9 mouse cellular contexts compared by ENCODE assay signal in genomic region chr4:154159002-154159401, GRCm38 (mm10). TPM values are rescaled to one million over a fixed set of nuclear protein-coding genes. Genes with fewer than 3 reads are reported as not detected.
DNase-seq lines count a peak whose midpoint lies in the region; ATAC-seq and TF ChIP-seq lines count a peak whose summit lies in the region.
"Had no signal": no experiment of that assay in that cellular context is flagged by ENCODE, and none has a peak within 500 bp of the region (broad histone marks: within the 10 kb centered on the region; RNA-seq: fewer than 3 reads in every experiment).

No protein-coding gene starts in this region.

- H3K4me3 ChIP-seq in bone marrow macrophage, adult 2 months (ENCODE audit: insufficient read depth, low read length), result peak overlapping the region; percentile 96
- H3K4me3 ChIP-seq in erythroblast, embryonic 14.5 days (replicated peaks), result peak overlapping the region; percentile 89
- peak overlapping the region; percentile 95 for H3K4me3 ChIP-seq in heart, embryonic 13.5 days
- H3K4me3 ChIP-seq in liver, embryonic 12.5 days, result peak overlapping the region; percentile 95
- no peak overlapping the region for H3K4me3 ChIP-seq in stomach, embryonic 16.5 days (replicated peaks; ENCODE audit: low read length)

- 0 out of 2 replicates have a peak, but pooled peaks cover 2% of the 10 kb centered on the region for H3K9me3 ChIP-seq in erythroblast, embryonic 14.5 days (ENCODE audit: control insufficient read depth, low read length)
- no peaks in the 10 kb centered on the region for H3K9me3 ChIP-seq in heart, embryonic 13.5 days
- H3K9me3 ChIP-seq in liver, embryonic 12.5 days (replicated peaks), result no peaks in the 10 kb centered on the region
- no peaks in the 10 kb centered on the region for H3K9me3 ChIP-seq in stomach, embryonic 16.5 days (replicated peaks; ENCODE audit: control insufficient read depth, low read length)

- peaks cover 60% of the 10 kb centered on the region for H3K36me3 ChIP-seq in erythroblast, embryonic 14.5 days (ENCODE audit: control insufficient read depth)
- H3K36me3 ChIP-seq in heart, embryonic 13.5 days, result peaks cover 50% of the 10 kb centered on the region
- peaks cover 51% of the 10 kb centered on the region for H3K36me3 ChIP-seq in liver, embryonic 12.5 days
- peaks cover 20% of the 10 kb centered on the region for H3K36me3 ChIP-seq in stomach, embryonic 16.5 days (ENCODE audit: control insufficient read depth, insufficient read depth, low read length)

- peak; percentile 60 for TF ChIP-seq CTCF in bone marrow macrophage, adult 2 months (IDR thresholded peaks at IDR 0.05; ENCODE audit: low read depth, low read length)

- no peaks in the 10 kb centered on the region for H3K27me3 ChIP-seq in erythroblast, embryonic 14.5 days (ENCODE audit: control insufficient read depth)
- H3K27me3 ChIP-seq in heart, embryonic 13.5 days (replicated peaks), result no peaks in the 10 kb centered on the region
- H3K27me3 ChIP-seq in liver, embryonic 12.5 days (replicated peaks), result no peaks in the 10 kb centered on the region
- no peaks in the 10 kb centered on the region for H3K27me3 ChIP-seq in stomach, embryonic 16.5 days (ENCODE audit: control insufficient read depth, insufficient read depth, low read length)

- H3K27ac ChIP-seq in bone marrow macrophage, adult 2 months (ENCODE audit: insufficient read depth, low read depth, low read length), result no peak overlapping the region
- H3K27ac ChIP-seq in heart, embryonic 13.5 days (replicated peaks), result no peak overlapping the region
- peak overlapping the region; percentile 99 for H3K27ac ChIP-seq in liver, embryonic 12.5 days
- no peak overlapping the region for H3K27ac ChIP-seq in stomach, embryonic 16.5 days (ENCODE audit: low read length)

- no peak for ATAC-seq in heart, embryonic 13.5 days (ENCODE audit: extremely low read depth, insufficient number of reproducible peaks, low FRiP score, low TSS enrichment)
- 0 out of 2 replicates have a peak, but pooled peaks have one; percentile 12 for ATAC-seq in liver, embryonic 12.5 days
- ATAC-seq in stomach, embryonic 16.5 days (ENCODE audit: insufficient read depth, low FRiP score), result no peak

- H3K4me2 ChIP-seq in heart, embryonic 13.5 days, result peak overlapping the region; percentile 89
- peak overlapping the region; percentile 87 for H3K4me2 ChIP-seq in liver, embryonic 12.5 days
- H3K4me2 ChIP-seq in stomach, embryonic 16.5 days (ENCODE audit: low read depth, low read length), result 0 out of 2 replicates have a peak overlapping the region, but pooled peaks have one; percentile 78

- TF ChIP-seq POLR2A in bone marrow macrophage, adult 2 months (IDR thresholded peaks at IDR 0.05; ENCODE audit: borderline replicate concordance, low read depth, low read length), result no peak

- peak; percentile 91 for DNase-seq in CD4-positive, CD25-positive, alpha-beta regulatory T cell, adult 2 months (ENCODE audit: low read depth, low spot score)
- peak; percentile 88 for DNase-seq in kidney, postnatal 14 days
- peak; percentile 83 to 87 for DNase-seq in natural killer cell, adult 2 months (ENCODE audit: low spot score in 2 of 2)

- WGBS in heart, embryonic 13.5 days, result 18% methylated on average over 6 of the region's 6 CpGs
- WGBS in liver, embryonic 12.5 days (ENCODE audit: insufficient replicate concordance), result 12% methylated on average over 6 of the region's 6 CpGs
- WGBS in stomach, embryonic 16.5 days, result 16% methylated on average over 6 of the region's 6 CpGs

- H3K9ac ChIP-seq in heart, embryonic 13.5 days, result peak overlapping the region; percentile 92
- peak overlapping the region; percentile 95 for H3K9ac ChIP-seq in liver, embryonic 12.5 days
- no peak overlapping the region for H3K9ac ChIP-seq in stomach, embryonic 16.5 days (ENCODE audit: low read length)

- H3K4me1 ChIP-seq in bone marrow macrophage, adult 2 months (ENCODE audit: control insufficient read depth, insufficient read depth, low read length), result peaks cover 5% of the 10 kb centered on the region; the same call in 1 of the 2 replicates
- H3K4me1 ChIP-seq in erythroblast, embryonic 14.5 days (ENCODE audit: control insufficient read depth), result peaks cover 68% of the 10 kb centered on the region
- peaks cover 17% of the 10 kb centered on the region for H3K4me1 ChIP-seq in heart, embryonic 13.5 days
- peaks cover 54% of the 10 kb centered on the region for H3K4me1 ChIP-seq in liver, embryonic 12.5 days
- H3K4me1 ChIP-seq in stomach, embryonic 16.5 days (ENCODE audit: control insufficient read depth, insufficient read depth, low read length), result peaks cover 14% of the 10 kb centered on the region; the same call in 1 of the 2 replicates

RNA-seq across cellular contexts. Expression of gene Tprgl, which starts 1.5 kb away (rescaled TPM):
- 117 and 127 TPM in 2 replicates for polyA plus RNA-seq in bone marrow macrophage, adult 2 months (2012; ENCODE audit: insufficient read depth, insufficient read length, missing spikeins)
- polyA plus RNA-seq in erythroblast, embryonic 14.5 days (2012), result 30.6 and 36.0 TPM in 2 replicates
- polyA plus RNA-seq in heart, embryonic 13.5 days (2015; fragmentation: Nextera tagmentation; extraction: Ambion mirVana), result 119 and 121 TPM in 2 replicates
- 162 and 167 TPM in 2 replicates for polyA plus RNA-seq in liver, embryonic 12.5 days (2016; fragmentation: Nextera tagmentation; extraction: Ambion mirVana)
- 122 and 126 TPM in 2 replicates for polyA plus RNA-seq in stomach, embryonic 16.5 days (2015; fragmentation: Nextera tagmentation; extraction: Ambion mirVana)

RNA-seq across cellular contexts. Expression of gene Megf6, which starts 11.5 kb away (rescaled TPM):
- not detected in 2 replicates for polyA plus RNA-seq in bone marrow macrophage, adult 2 months (2012; ENCODE audit: insufficient read depth, insufficient read length, missing spikeins)
- under 0.01 TPM in 1 of 2 replicates, not detected in the other for polyA plus RNA-seq in erythroblast, embryonic 14.5 days (2012)
- 25.9 and 28.4 TPM in 2 replicates for polyA plus RNA-seq in heart, embryonic 13.5 days (2015; fragmentation: Nextera tagmentation; extraction: Ambion mirVana)
- polyA plus RNA-seq in liver, embryonic 12.5 days (2016; fragmentation: Nextera tagmentation; extraction: Ambion mirVana), result 3.8 and 4.3 TPM in 2 replicates
- 25.2 and 25.6 TPM in 2 replicates for polyA plus RNA-seq in stomach, embryonic 16.5 days (2015; fragmentation: Nextera tagmentation; extraction: Ambion mirVana)
- polyA plus RNA-seq: macrophage had no signal

RNA-seq across cellular contexts. Expression of gene Wrap73, which starts 16.8 kb away (rescaled TPM):
- 10.0 and 12.7 TPM in 2 replicates for polyA plus RNA-seq in bone marrow macrophage, adult 2 months (2012; ENCODE audit: insufficient read depth, insufficient read length, missing spikeins)
- 1.4 and 1.9 TPM in 2 replicates for polyA plus RNA-seq in erythroblast, embryonic 14.5 days (2012)
- 22.6 and 24.3 TPM in 2 replicates for polyA plus RNA-seq in heart, embryonic 13.5 days (2015; fragmentation: Nextera tagmentation; extraction: Ambion mirVana)
- 29.5 and 31.4 TPM in 2 replicates for polyA plus RNA-seq in liver, embryonic 12.5 days (2016; fragmentation: Nextera tagmentation; extraction: Ambion mirVana)
- 35.8 and 38.6 TPM in 2 replicates for polyA plus RNA-seq in stomach, embryonic 16.5 days (2015; fragmentation: Nextera tagmentation; extraction: Ambion mirVana)

RNA-seq across cellular contexts. Expression of gene Trp73, which starts 19.0 kb away (rescaled TPM):
- polyA plus RNA-seq in bone marrow macrophage, adult 2 months (2012; ENCODE audit: insufficient read depth, insufficient read length, missing spikeins), result not detected in 2 replicates
- polyA plus RNA-seq in erythroblast, embryonic 14.5 days (2012), result 0.11 TPM in 1 of 2 replicates, not detected in the other
- polyA plus RNA-seq in heart, embryonic 13.5 days (2015; fragmentation: Nextera tagmentation; extraction: Ambion mirVana), result 0.07 and 0.10 TPM in 2 replicates
- 0.04 and 0.17 TPM in 2 replicates for polyA plus RNA-seq in liver, embryonic 12.5 days (2016; fragmentation: Nextera tagmentation; extraction: Ambion mirVana)
- polyA plus RNA-seq in stomach, embryonic 16.5 days (2015; fragmentation: Nextera tagmentation; extraction: Ambion mirVana), result 0.96 and 1.6 TPM in 2 replicates
- polyA plus RNA-seq: macrophage had no signal
